Mouse (Mus musculus): ENCODE data around the gene Ndel1. TPM values are rescaled to one million over a fixed set of nuclear protein-coding genes. Genes with fewer than 3 reads are reported as not detected.

Gene Ndel1
- polyA plus RNA-seq (2016; fragmentation: Nextera tagmentation; extraction: Ambion mirVana), result 68.7 and 69.2 TPM in 2 replicates

GRCm38 (mm10) chr11:68871748-68872147 is at the start of gene Ndel1:
TSS of gene Ndel1 (minus strand) at chr11:68871858.
- DNase-seq (ENCODE audit: low spot score), result no peak
- Histone ChIP-seq H3K4me3 (no peak within 1 kb of the TSS), H3K9me3 (no peaks in the 10 kb centered on the region), H3K36me3 (no peaks in the 10 kb centered on the region), H3K27me3 (ENCODE audit: insufficient read depth, poor library complexity, severe bottlenecking) (no peaks in the 10 kb centered on the region), H3K4me1 (peaks cover 7% of the 10 kb centered on the region; the same call in 1 of the 2 replicates), H3K27ac (peak within 1 kb of the TSS; percentile 53; the same call in 1 of the 2 replicates)
- 48% methylated on average over 6 of the region's 6 CpGs for WGBS

DNA sequence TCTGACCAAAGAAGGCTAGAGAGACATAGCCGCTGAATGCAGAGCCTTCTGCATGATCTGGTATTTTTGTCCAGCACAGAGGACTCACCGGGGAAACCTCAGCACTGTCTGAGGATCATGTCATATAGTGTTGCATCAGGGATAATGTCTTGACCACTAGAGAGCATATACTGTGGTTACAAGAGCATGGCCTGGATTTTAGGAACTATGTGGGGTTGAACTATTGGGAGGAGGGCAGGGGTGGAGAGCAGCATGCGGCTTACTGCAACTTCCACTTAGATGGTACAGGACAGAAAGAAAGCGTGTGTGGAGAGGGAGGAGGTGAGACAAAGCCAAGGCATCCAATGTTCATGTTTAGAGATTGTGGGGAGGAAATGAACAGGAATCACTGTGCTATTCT is 42.9 kb upstream of the Ndel1 start:
- Histone ChIP-seq H3K27me3 (ENCODE audit: insufficient read depth, poor library complexity, severe bottlenecking) (no peaks in the 10 kb centered on the region), H3K27ac (no peak overlapping the region), H3K4me1 (no peaks in the 10 kb centered on the region), H3K4me3 (no peak overlapping the region), H3K36me3 (no peaks in the 10 kb centered on the region), H3K9me3 (no peaks in the 10 kb centered on the region)
- WGBS, result 83% methylated on average over 4 of the region's 4 CpGs
- DNase-seq (ENCODE audit: low spot score), result no peak

DNA sequence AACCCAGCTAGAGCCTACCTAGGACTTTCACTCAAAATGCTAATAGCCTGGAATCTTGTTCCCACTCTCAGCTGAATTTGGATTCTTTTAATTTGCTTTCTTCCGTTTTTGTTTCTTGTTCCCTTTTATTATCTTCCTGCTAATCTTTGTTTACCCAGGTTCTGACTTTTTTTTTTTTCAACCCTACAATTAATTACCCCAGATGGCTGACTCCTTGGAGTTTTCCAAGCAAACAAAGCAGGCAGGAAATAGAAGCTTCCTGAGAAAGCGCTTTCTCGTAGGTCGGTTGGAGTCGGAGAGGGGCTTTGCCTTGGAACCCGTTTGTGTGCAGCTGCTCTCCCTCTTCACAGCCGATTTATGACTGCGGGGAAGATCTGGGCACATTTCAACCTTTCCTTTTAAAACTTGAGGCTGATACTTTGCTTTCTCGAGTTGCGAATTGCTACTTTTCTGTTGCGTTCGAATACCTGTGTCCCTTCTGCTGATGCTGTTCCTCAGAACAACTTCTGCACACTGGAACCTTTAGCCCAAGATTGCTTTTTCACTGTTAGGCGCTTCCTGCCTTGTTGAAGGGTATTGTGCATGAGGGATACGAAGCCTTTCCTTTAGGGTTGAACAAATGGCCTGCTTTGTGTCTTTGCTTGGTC is 40.0 kb upstream of the Ndel1 start:
- H3K4me3 ChIP-seq, result no peak overlapping the region
- 46% methylated on average over 14 of the region's 14 CpGs for WGBS
- peaks cover 5% of the 10 kb centered on the region; the same call in 1 of the 2 replicates for H3K36me3 ChIP-seq
- no peaks in the 10 kb centered on the region for H3K9me3 ChIP-seq
- DNase-seq (ENCODE audit: low spot score), result no peak
- no peaks in the 10 kb centered on the region for H3K27me3 ChIP-seq (ENCODE audit: insufficient read depth, poor library complexity, severe bottlenecking)
- peaks cover 7% of the 10 kb centered on the region; the same call in 1 of the 2 replicates for H3K4me1 ChIP-seq
- H3K27ac ChIP-seq, result peak overlapping the region; percentile 67; the same call in 1 of the 2 replicates

GRCm38 (mm10) chr11:68908846-68909503 is 37.3 kb upstream of the Ndel1 start:
- peaks cover 31% of the 10 kb centered on the region for H3K36me3 ChIP-seq
- no peak overlapping the region for H3K4me3 ChIP-seq
- 33% methylated on average over 7 of the region's 7 CpGs for WGBS
- no peaks in the 10 kb centered on the region for H3K27me3 ChIP-seq (ENCODE audit: insufficient read depth, poor library complexity, severe bottlenecking)
- H3K9me3 ChIP-seq, result no peaks in the 10 kb centered on the region
- no peak for DNase-seq (ENCODE audit: low spot score)
- H3K4me1 ChIP-seq, result peaks cover 7% of the 10 kb centered on the region; the same call in 1 of the 2 replicates
- H3K27ac ChIP-seq, result peak overlapping the region; percentile 38

GRCm38 (mm10) chr11:68907251-68907650 is 35.6 kb upstream of the Ndel1 start:
- no peak for DNase-seq (ENCODE audit: low spot score)
- H3K27me3 ChIP-seq (ENCODE audit: insufficient read depth, poor library complexity, severe bottlenecking), result no peaks in the 10 kb centered on the region
- no peak overlapping the region for H3K27ac ChIP-seq
- H3K4me3 ChIP-seq, result no peak overlapping the region
- WGBS, result 73% methylated on average over 3 of the region's 3 CpGs
- peaks cover 17% of the 10 kb centered on the region; the same call in 1 of the 2 replicates for H3K4me1 ChIP-seq
- H3K9me3 ChIP-seq, result no peaks in the 10 kb centered on the region
- peaks cover 48% of the 10 kb centered on the region for H3K36me3 ChIP-seq

DNA sequence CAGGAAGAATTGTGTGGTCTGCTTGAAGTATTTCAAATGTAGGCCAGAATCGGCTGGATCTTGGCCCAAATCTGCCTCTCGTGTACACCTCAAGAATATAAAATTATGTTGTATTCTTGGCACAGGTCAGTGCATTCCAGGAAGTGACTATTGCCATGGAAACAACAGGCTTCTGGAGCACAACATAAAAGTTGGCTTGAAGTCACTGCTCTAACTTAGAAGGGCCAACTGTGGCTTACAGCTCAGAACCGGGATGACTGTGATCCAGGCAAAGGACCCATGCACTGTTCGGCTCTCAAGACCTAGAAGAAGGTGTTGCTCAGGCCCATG is 34.8 kb upstream of the Ndel1 start:
- no peak for DNase-seq (ENCODE audit: low spot score)
- Histone ChIP-seq H3K4me1 (peaks cover 17% of the 10 kb centered on the region; the same call in 1 of the 2 replicates), H3K36me3 (peaks cover 48% of the 10 kb centered on the region), H3K27me3 (ENCODE audit: insufficient read depth, poor library complexity, severe bottlenecking) (no peaks in the 10 kb centered on the region), H3K9me3 (no peaks in the 10 kb centered on the region), H3K4me3 (no peak overlapping the region), H3K27ac (no peak overlapping the region)
- WGBS, result 81% methylated on average over 4 of the region's 4 CpGs

GRCm38 (mm10) chr11:68905665-68906460 is 34.2 kb upstream of the Ndel1 start:
- Histone ChIP-seq H3K4me1 (peaks cover 20% of the 10 kb centered on the region; the same call in 1 of the 2 replicates), H3K36me3 (peaks cover 48% of the 10 kb centered on the region), H3K27me3 (ENCODE audit: insufficient read depth, poor library complexity, severe bottlenecking) (no peaks in the 10 kb centered on the region), H3K4me3 (no peak overlapping the region), H3K27ac (no peak overlapping the region), H3K9me3 (no peaks in the 10 kb centered on the region)
- no peak for DNase-seq (ENCODE audit: low spot score)
- 84% methylated on average over 9 of the region's 9 CpGs for WGBS

GRCm38 (mm10) chr11:68905138-68905531 is 33.5 kb upstream of the Ndel1 start:
- DNase-seq (ENCODE audit: low spot score), result no peak
- Histone ChIP-seq H3K27me3 (ENCODE audit: insufficient read depth, poor library complexity, severe bottlenecking) (no peaks in the 10 kb centered on the region), H3K9me3 (no peaks in the 10 kb centered on the region), H3K4me1 (peaks cover 23% of the 10 kb centered on the region; the same call in 1 of the 2 replicates), H3K27ac (no peak overlapping the region), H3K4me3 (no peak overlapping the region), H3K36me3 (peaks cover 48% of the 10 kb centered on the region)
- WGBS, result 90% methylated on average over 3 of the region's 3 CpGs

- Histone ChIP-seq H3K36me3 (peaks cover 48% of the 10 kb centered on the region), H3K4me1 (peaks cover 23% of the 10 kb centered on the region; the same call in 1 of the 2 replicates), H3K27me3 (ENCODE audit: insufficient read depth, poor library complexity, severe bottlenecking) (no peaks in the 10 kb centered on the region), H3K27ac (no peak overlapping the region), H3K4me3 (no peak overlapping the region), H3K9me3 (no peaks in the 10 kb centered on the region)
- WGBS, result 82% methylated on average over 8 of the region's 8 CpGs
- no peak for DNase-seq (ENCODE audit: low spot score)
These were observed 32.9 kb upstream of the Ndel1 start for GRCm38 (mm10) chr11:68904375-68905137.

DNA sequence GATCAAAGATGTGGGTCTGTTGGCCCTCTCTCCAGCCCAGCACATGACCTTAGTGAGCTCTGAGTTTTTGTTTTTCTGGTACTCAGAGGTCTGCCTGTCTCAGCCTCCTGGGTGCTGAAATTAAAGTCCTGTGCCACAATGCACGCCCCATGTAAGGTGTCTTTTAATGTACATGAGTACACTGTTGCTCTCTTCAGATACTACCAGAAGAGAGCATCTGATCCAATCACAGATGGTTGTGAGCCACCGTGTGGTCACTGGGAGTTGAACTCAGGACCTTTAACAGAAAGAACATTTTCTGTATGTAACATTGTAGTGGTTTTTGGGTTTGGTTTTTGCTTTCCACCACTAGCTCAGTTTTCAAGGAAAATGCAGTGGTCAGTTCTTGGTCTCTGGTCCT is 32.1 kb upstream of the Ndel1 start:
- H3K9me3 ChIP-seq, result no peaks in the 10 kb centered on the region
- peaks cover 21% of the 10 kb centered on the region; the same call in 1 of the 2 replicates for H3K4me1 ChIP-seq
- H3K27ac ChIP-seq, result no peak overlapping the region
- H3K36me3 ChIP-seq, result peaks cover 48% of the 10 kb centered on the region
- no peak for DNase-seq (ENCODE audit: low spot score)
- no peaks in the 10 kb centered on the region for H3K27me3 ChIP-seq (ENCODE audit: insufficient read depth, poor library complexity, severe bottlenecking)
- no peak overlapping the region for H3K4me3 ChIP-seq
- 89% methylated on average over 2 of the region's 2 CpGs for WGBS

DNA sequence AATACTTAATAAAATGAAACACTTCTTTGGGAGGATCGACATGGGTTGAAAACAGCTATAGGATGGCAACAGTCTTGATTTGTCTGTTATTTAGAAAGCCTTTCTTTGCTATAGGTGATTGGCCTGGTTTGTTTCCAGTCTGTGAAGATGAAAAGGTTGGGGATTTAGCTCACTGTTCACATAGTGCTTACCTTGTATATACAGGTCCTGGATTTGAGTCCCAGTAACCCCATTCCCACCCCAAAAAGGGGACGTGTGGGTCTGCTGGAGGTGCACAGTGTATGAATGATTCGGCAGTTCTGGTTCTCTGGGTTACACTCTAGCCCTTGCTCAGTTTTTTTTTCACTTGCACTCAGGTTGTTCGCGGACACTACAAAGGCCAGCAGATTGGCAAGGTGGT is 31.2 kb upstream of the Ndel1 start:
- Histone ChIP-seq H3K27me3 (ENCODE audit: insufficient read depth, poor library complexity, severe bottlenecking) (no peaks in the 10 kb centered on the region), H3K9me3 (no peaks in the 10 kb centered on the region), H3K4me3 (peak overlapping the region; percentile 99), H3K27ac (0 out of 2 replicates have a peak overlapping the region, but pooled peaks have one; percentile 99), H3K4me1 (peaks cover 21% of the 10 kb centered on the region; the same call in 1 of the 2 replicates), H3K36me3 (peaks cover 48% of the 10 kb centered on the region)
- no peak for DNase-seq (ENCODE audit: low spot score)
- 78% methylated on average over 5 of the region's 5 CpGs for WGBS

DNA sequence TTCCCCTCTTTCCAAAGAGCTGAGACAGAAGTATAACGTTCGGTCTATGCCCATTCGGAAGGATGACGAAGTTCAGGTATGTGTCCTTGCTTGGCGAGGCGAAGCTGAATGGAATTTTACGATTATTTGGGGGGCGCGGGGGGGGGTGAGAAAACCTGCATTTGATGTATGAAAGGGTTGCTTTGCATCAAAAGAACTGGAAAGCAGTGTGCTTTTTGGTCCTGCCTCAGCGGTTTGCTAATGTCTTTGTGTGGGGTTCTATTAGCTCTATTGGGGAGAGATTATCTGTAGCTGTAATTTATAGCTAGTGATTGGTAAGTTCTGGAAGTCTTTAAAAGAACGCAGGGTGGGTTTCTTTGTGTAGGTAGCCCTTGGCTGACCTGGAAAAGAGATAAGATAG is 30.7 kb upstream of the Ndel1 start:
- Histone ChIP-seq H3K9me3 (no peaks in the 10 kb centered on the region), H3K27ac (peak overlapping the region; percentile 99), H3K4me1 (peaks cover 21% of the 10 kb centered on the region; the same call in 1 of the 2 replicates), H3K36me3 (peaks cover 48% of the 10 kb centered on the region), H3K27me3 (ENCODE audit: insufficient read depth, poor library complexity, severe bottlenecking) (no peaks in the 10 kb centered on the region), H3K4me3 (peak overlapping the region; percentile 99)
- DNase-seq (ENCODE audit: low spot score), result no peak
- WGBS, result 3% methylated on average over 11 of the region's 11 CpGs
